Mouse (Mus musculus) neural tube, embryonic 12.5 days (tissue): ENCODE data around the gene Map2k7. TPM values are rescaled to one million over a fixed set of nuclear protein-coding genes. Genes with fewer than 3 reads are reported as not detected.
"Not testable (repeated sequence)": the region's sequence is repeated elsewhere in the genome, so short reads cannot be mapped to it uniquely, and the experiment has no call there.

Source experiments
- ATAC-seq: fragments of 200-750 bp; cut with Nextera tagmentation; 2 replicates; pipeline ENCODE4 v1.8.0; 2017; ENCODE audit warnings: low read depth, mild to moderate bottlenecking, moderate TSS enrichment, moderate library complexity; ENCODE audit not compliant: low FRiP score
- H3K27ac ChIP-seq: fragments of 300-500 bp; sonication (generic); 2 replicates; pipeline ENCODE4 v1.5.1; 2016
- H3K27me3 ChIP-seq: fragments of 300-500 bp; sonication (generic); replicated peaks from 2 replicates; pipeline ENCODE4 v1.6.1; 2016; ENCODE audit warnings: mild to moderate bottlenecking
- H3K36me3 ChIP-seq: fragments of 300-500 bp; sonication (generic); 2 replicates; pipeline ENCODE4 v1.6.1; 2016; ENCODE audit warnings: mild to moderate bottlenecking
- H3K4me1 ChIP-seq: fragments of 300-500 bp; sonication (generic); 2 replicates; pipeline ENCODE4 v1.6.1; 2016
- H3K4me2 ChIP-seq: fragments of 300-500 bp; sonication (generic); replicated peaks from 2 replicates; pipeline ENCODE4 v1.6.1; 2016; ENCODE audit warnings: mild to moderate bottlenecking
- H3K4me3 ChIP-seq: fragments of 300-500 bp; sonication (generic); 2 replicates; pipeline ENCODE4 v1.5.1; 2016
- H3K9ac ChIP-seq: fragments of 300-500 bp; sonication (generic); 2 replicates; pipeline ENCODE4 v1.6.1; 2016; ENCODE audit warnings: mild to moderate bottlenecking
- H3K9me3 ChIP-seq: fragments of 300-500 bp; sonication (generic); 2 replicates; pipeline ENCODE4 v1.6.1; 2016; ENCODE audit warnings: mild to moderate bottlenecking
- WGBS: fragments of 180-500 bp; shearing (Covaris S2); methylation state at CpG from one replicate; pipeline ENCODE4 v1.1.7; 2016; 5-methylcytosine and 5-hydroxymethylcytosine counted together
- polyA plus RNA-seq: library from polyadenylated mRNA; unstranded; fragments of >200 nt; fragmentation: Nextera tagmentation; extraction: Ambion mirVana; gene quantifications from 2 replicates; pipeline ENCODE4 v1.2.1, GENCODE M21; 2016

Gene Map2k7
- polyA plus RNA-seq, 1 experiment from 2014 or later: 50.9 TPM

DNA sequence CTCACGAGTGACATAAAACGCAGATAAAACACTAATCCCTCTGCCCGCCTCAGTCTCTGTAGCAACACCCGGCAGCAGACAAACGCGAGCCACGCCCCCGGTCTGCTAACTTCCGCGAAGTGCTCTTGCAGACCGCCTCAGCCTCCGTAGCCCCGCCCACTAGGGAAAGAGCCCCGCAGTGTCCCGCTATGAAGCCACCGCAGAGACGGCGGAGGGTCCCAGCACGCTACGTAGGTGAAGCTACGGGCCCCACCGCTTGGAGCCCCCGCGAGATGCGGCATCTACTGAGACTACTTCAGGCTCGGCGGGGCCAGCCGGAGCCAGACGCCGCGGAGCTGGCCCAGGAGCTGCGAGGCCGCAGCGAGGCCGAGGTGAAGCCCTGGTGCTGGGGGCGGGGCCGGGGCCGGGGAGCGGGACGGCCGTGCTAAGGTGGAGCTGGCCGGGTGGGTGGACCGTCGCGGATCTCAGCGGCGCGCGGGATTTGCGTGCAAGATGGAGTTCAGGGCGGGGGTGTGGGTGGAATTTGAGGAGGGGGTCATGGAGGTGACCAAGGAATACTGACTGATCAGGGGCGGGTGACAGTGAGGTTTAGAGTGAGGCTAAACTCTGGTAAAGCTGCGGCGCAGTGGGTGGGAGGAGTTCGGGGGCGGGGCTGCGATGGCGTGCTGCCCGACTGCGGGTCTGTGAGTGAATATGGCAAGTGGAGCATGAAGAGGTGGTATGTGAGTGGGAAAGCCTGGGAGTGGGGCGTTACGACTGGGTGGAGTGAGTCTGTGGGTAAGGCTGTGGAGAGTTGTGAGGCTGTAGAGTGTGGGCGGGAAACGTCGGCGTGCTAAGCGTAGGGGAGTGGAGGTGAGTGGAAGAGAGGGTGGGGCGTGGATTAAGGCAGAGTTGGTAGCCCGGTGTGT is 14.6 kb downstream of the Map2k7 start, which contains the start of gene Snapc2:
TSS of gene Snapc2 (plus strand) at position 147 of the 908 bp plus-strand sequence.
- peak within 1 kb of the TSS; percentile 80 for H3K27ac ChIP-seq
- peaks cover 36% of the 10 kb centered on the region for H3K4me1 ChIP-seq
- H3K4me2 ChIP-seq: peak within 1 kb of the TSS; percentile 88
- peak; percentile 86 for ATAC-seq
- WGBS: under 1% methylated on average over 69 of the region's 69 CpGs
- peaks cover 41% of the 10 kb centered on the region for H3K36me3 ChIP-seq
- no peaks in the 10 kb centered on the region for H3K9me3 ChIP-seq
- H3K4me3 ChIP-seq: peak within 1 kb of the TSS; percentile 86
- peaks cover 4% of the 10 kb centered on the region; the same call in 1 of the 2 replicates for H3K27me3 ChIP-seq
- H3K9ac ChIP-seq: peak within 1 kb of the TSS; percentile 83

DNA sequence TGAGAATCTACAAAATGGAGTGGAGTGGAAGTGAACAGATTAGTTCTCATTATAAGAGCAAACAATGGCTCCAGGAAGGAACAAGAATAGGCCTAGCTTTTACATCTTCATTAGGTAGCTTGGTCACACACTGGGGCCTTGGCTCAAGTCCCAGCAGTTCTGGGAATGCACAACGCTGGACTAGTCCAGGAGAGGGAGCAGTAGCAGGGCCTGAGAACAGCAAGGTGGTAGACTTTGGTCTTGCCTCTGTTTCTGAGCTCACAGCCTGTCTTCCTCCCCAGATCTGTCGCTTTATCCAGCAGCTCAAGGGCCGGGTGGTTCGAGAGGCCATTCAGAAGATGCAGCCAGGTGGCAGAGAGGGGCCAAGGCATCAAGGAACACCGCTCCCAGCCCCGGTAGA is 15.5 kb downstream of the Map2k7 start:
- Histone ChIP-seq H3K9ac (no peak overlapping the region), H3K4me1 (peaks cover 31% of the 10 kb centered on the region), H3K36me3 (peaks cover 37% of the 10 kb centered on the region), H3K27ac (no peak overlapping the region), H3K4me2 (peak overlapping the region; percentile 88), H3K4me3 (peak overlapping the region; percentile 86; the same call in 1 of the 2 replicates), H3K27me3 (peaks cover 4% of the 10 kb centered on the region; the same call in 1 of the 2 replicates), H3K9me3 (no peaks in the 10 kb centered on the region)
- WGBS: 71% methylated on average over 6 of the region's 6 CpGs
- ATAC-seq: no peak

DNA sequence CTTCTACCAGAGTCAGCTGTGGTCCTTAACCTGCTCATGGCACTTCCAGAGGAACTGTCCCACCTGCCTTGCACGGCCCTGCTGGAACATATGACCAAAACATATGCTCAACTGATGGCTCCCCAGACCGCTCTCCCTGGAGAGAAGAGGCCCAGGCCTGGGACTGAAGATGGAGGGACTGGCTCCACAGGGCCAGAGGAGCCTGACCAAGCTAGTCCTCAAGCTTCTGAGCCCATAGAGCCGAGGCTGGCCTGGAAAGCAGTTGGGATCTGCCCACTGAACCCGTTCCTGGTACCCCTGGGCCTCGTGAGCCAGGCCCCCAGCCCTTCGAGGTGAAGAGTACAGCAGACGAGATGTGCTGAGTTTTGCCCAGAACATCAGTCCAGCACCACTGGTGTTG is 16.9 kb downstream of the Map2k7 start:
- not testable (repeated sequence) for H3K9me3 ChIP-seq, ATAC-seq, H3K27ac ChIP-seq, H3K27me3 ChIP-seq, H3K9ac ChIP-seq, H3K4me3 ChIP-seq, H3K4me2 ChIP-seq
- Histone ChIP-seq H3K4me1 (peaks cover 40% of the 10 kb centered on the region), H3K36me3 (peaks cover 35% of the 10 kb centered on the region)
- 88% methylated on average over 7 of the region's 7 CpGs for WGBS

- H3K9ac ChIP-seq: peak overlapping the region; percentile 29; the same call in 1 of the 2 replicates
- H3K27me3 ChIP-seq: no peaks in the 10 kb centered on the region
- ATAC-seq: no peak
- peak overlapping the region; percentile 86; the same call in 1 of the 2 replicates for H3K4me3 ChIP-seq
- H3K9me3 ChIP-seq: no peaks in the 10 kb centered on the region
- WGBS: 67% methylated on average over 4 of the region's 4 CpGs
- peaks cover 47% of the 10 kb centered on the region for H3K36me3 ChIP-seq
- H3K4me1 ChIP-seq: peaks cover 40% of the 10 kb centered on the region
- no peak overlapping the region for H3K27ac ChIP-seq
- peak overlapping the region; percentile 78 for H3K4me2 ChIP-seq
These were observed 18.4 kb downstream of the Map2k7 start for GRCm38 (mm10) chr8:4256911-4257310.

DNA sequence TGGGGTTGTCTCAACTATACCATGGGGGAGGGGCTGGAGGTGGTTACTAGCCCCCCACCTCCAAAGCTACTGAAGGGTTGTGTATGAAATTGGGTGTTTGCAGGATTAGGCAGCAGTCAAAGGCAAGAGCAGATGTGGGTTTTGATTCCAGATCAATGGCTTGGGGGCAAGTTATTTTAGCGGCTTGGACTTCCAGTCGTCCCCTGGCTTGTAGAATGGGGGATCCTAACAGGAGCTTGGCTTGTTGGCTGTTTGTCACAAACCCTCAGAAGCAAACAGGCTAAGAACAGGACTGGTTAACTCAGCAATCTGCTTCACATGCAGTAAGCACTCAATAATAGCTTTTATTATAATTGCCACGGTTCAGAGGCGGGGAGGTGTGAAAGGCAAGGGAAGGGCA is 18.8 kb downstream of the Map2k7 start:
- Histone ChIP-seq H3K27me3 (no peaks in the 10 kb centered on the region), H3K9ac (peak overlapping the region; percentile 92), H3K36me3 (peaks cover 51% of the 10 kb centered on the region), H3K9me3 (no peaks in the 10 kb centered on the region), H3K4me1 (peaks cover 40% of the 10 kb centered on the region), H3K27ac (no peak overlapping the region; the same call in 1 of the 2 replicates), H3K4me3 (peak overlapping the region; percentile 86), H3K4me2 (peak overlapping the region; percentile 78)
- 73% methylated on average over 4 of the region's 4 CpGs for WGBS
- no peak for ATAC-seq

DNA sequence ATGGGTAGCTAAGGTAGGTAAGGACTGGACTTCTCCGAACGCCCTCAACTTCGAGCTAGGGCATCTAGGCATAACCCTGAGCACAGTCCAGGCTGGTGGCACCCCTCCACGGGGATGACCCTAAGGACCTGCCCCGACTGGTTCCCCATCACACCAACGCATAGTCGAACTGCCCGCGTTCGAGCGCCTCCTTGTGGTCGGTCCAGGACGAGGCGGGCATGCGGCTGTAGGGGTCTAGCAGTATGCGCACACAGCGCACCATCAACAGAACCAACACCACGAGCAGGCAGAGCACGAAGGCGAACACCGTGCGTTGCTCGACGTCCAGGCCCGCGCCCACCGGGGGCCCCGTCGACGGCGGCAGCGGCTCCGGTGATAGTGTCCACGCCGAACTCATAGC is 19.7 kb downstream of the Map2k7 start:
- Histone ChIP-seq H3K36me3 (peaks cover 59% of the 10 kb centered on the region), H3K4me2 (peak overlapping the region; percentile 78), H3K27me3 (no peaks in the 10 kb centered on the region), H3K27ac (peak overlapping the region; percentile 89), H3K4me1 (peaks cover 40% of the 10 kb centered on the region), H3K9ac (peak overlapping the region; percentile 92), H3K4me3 (peak overlapping the region; percentile 86), H3K9me3 (no peaks in the 10 kb centered on the region)
- WGBS: 2% methylated on average over 35 of the region's 35 CpGs
- ATAC-seq: peak; percentile 77

DNA sequence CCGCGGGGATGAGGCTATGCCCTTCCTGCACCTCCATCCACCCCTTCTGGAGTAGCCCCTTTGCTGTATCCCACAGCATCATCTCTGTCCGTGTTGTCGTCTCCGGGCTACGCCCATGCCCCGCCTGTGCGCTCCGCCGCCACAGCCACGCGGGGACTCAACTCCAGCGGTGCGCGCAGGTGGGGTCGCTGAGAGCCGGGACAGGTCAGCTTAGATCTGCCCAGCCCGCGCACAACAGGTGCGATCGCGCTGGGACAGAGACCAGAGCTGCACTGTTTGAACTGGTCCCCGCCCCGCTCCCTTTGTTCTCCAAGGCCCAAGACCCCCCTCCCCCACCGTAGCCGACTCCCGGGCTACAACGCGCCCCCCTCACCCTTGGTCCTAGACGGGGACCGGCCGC is 20.1 kb downstream of the Map2k7 start:
- Histone ChIP-seq H3K4me1 (peaks cover 38% of the 10 kb centered on the region), H3K9me3 (no peaks in the 10 kb centered on the region), H3K27me3 (no peaks in the 10 kb centered on the region), H3K27ac (peak overlapping the region; percentile 89), H3K4me3 (peak overlapping the region; percentile 86), H3K9ac (peak overlapping the region; percentile 92), H3K36me3 (peaks cover 63% of the 10 kb centered on the region), H3K4me2 (peak overlapping the region; percentile 78)
- under 1% methylated on average over 32 of the region's 32 CpGs for WGBS
- ATAC-seq: peak; percentile 76

DNA sequence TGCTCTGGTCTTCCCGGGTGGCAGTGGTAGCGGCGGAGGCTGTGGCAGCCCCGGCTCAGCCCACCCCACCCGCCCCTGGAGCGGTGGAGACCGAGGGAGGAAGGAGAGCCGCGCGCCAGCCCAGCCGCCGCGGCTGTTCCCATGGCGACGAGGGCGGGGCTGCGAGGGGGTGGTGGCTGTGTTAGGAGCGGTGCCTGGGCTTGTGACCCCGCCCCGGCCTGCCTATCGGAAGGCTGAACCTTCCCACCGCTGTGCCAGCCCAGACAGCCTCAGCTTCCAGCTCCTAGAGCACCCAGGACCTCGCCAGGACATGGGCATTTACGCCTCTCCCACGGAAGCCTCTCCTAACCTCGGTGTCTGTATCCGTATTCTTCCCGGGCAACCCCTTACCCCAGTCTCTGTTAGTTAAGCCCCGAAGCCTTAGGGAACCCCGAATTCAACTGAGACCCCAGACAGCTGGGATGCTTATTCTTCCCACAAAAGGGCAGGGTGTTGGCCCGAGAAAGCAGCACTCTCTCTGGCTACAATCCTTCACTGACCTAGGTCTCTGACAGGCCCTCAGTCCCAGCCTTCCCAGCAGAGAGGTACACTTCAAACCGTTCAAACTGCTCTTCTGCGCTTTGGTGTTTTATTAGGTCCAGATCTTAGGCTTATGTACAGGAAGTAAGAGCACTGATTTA is 20.7 kb downstream of the Map2k7 start, which contains the start of gene Ctxn1:
TSS of gene Ctxn1 (minus strand) at position 150 of the 680 bp plus-strand sequence.
- Histone ChIP-seq H3K4me1 (peaks cover 32% of the 10 kb centered on the region), H3K9ac (peak within 1 kb of the TSS; percentile 92), H3K4me2 (peak within 1 kb of the TSS; percentile 78), H3K27me3 (no peaks in the 10 kb centered on the region), H3K9me3 (no peaks in the 10 kb centered on the region), H3K36me3 (peaks cover 69% of the 10 kb centered on the region), H3K4me3 (peak within 1 kb of the TSS; percentile 86), H3K27ac (peak within 1 kb of the TSS; percentile 89)
- 6% methylated on average over 33 of the region's 33 CpGs for WGBS
- ATAC-seq: peak; percentile 90

- no peak overlapping the region for H3K4me3 ChIP-seq
- no peak overlapping the region for H3K27ac ChIP-seq
- H3K4me2 ChIP-seq: no peak overlapping the region
- H3K9ac ChIP-seq: no peak overlapping the region
- H3K9me3 ChIP-seq: no peaks in the 10 kb centered on the region
- WGBS: 89% methylated on average over 4 of the region's 4 CpGs
- H3K27me3 ChIP-seq: no peaks in the 10 kb centered on the region
- ATAC-seq: no peak
- peaks cover 72% of the 10 kb centered on the region for H3K36me3 ChIP-seq
- peaks cover 31% of the 10 kb centered on the region for H3K4me1 ChIP-seq
These were observed 21.2 kb downstream of the Map2k7 start for GRCm38 (mm10) chr8:4259805-4260170.

GRCm38 (mm10) chr8:4263105-4263791 is 24.7 kb downstream of the Map2k7 start:
- Histone ChIP-seq H3K9ac (no peak overlapping the region), H3K4me1 (peaks cover 9% of the 10 kb centered on the region), H3K27ac (no peak overlapping the region), H3K9me3 (no peaks in the 10 kb centered on the region), H3K27me3 (no peaks in the 10 kb centered on the region), H3K4me3 (no peak overlapping the region), H3K36me3 (peaks cover 83% of the 10 kb centered on the region), H3K4me2 (no peak overlapping the region)
- 88% methylated on average over 8 of the region's 8 CpGs for WGBS
- no peak for ATAC-seq

GRCm38 (mm10) chr8:4265160-4265914 is 26.8 kb downstream of the Map2k7 start:
- Histone ChIP-seq H3K4me3 (no peak overlapping the region), H3K4me1 (no peaks in the 10 kb centered on the region), H3K9me3 (no peaks in the 10 kb centered on the region), H3K4me2 (no peak overlapping the region), H3K9ac (no peak overlapping the region), H3K27ac (no peak overlapping the region), H3K27me3 (no peaks in the 10 kb centered on the region), H3K36me3 (peaks cover 96% of the 10 kb centered on the region)
- WGBS: 95% methylated on average over 15 of the region's 15 CpGs
- no peak for ATAC-seq
